Mouse (Mus musculus) thymus, postnatal 14 days (tissue): ENCODE results near the gene Lca5l.

ENCODE experiments used
- DNase-seq: peaks from one replicate; pipeline ENCODE4 v3.0.0; 2021

The Lca5l gene

GRCm38 (mm10) chr16:96112769-96113168 is 79.3 kb downstream of the Lca5l start:
- DNase-seq, result peak; percentile 25

GRCm38 (mm10) chr16:96110655-96111345 is 81.3 kb downstream of the Lca5l start:
- no peak for DNase-seq

DNA sequence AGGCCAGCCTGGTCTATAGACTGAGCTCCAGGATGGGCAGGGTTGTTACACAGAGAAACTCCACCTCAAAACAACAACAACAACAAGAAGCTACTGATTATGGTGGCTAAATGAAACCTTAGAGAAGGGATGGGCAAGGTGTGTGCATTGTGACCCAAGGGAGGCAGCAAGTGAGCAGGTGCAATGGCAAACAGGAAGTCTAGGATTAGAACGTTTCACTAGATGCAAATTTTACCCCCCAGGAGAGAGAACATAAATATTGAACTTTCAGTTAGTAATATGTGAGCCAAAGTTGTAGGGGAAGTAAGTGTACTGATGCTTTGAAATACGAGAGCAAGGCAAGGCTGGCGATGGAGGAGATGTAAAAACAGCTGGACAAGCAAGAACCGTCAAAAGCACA is 82.4 kb downstream of the Lca5l start:
- DNase-seq, result no peak
